Comparison of ENCODE assay signal across 8 mouse cellular contexts in the genomic region with DNA sequence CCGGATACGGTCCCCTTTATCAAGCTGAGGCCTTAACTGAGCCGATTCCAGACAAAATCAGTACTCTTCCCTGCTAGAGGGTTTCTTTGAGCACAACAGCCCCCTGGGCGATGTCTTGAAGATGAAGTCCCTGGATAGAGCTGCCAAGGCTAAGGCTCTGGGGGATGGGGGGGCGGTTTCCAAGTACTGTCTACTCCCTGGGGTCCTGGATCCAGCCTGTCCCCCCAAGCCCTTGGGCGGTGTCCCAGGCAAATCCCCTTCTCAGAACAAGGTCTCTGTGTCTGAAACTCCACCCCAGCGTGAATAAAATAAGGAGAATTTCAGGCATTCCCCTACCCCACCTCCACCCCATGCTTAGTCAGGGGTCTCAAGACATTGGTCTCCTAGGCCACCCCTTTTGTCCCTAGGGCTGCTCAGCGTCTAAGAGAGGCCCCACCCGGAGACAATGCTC. TPM values are rescaled to one million over a fixed set of nuclear protein-coding genes. Genes with fewer than 3 reads are reported as not detected.
DNase-seq lines count a peak whose midpoint lies in the region; ATAC-seq and TF ChIP-seq lines count a peak whose summit lies in the region.

No protein-coding gene starts in this region.

- no peak for ATAC-seq in cerebellum, adult (ENCODE audit: insufficient number of reproducible peaks, low FRiP score, low TSS enrichment)
- ATAC-seq in forebrain, embryonic 16.5 days, result 0 out of 2 replicates have a peak, but pooled peaks have one; percentile 4
- no peak for ATAC-seq in limb, embryonic 15.5 days (ENCODE audit: insufficient number of reproducible peaks, low FRiP score, low TSS enrichment, low read depth)
- no peak for ATAC-seq in stomach, embryonic 15.5 days (ENCODE audit: insufficient read depth, low FRiP score, low read depth)

- peak overlapping the region; percentile 92 for H3K9ac ChIP-seq in forebrain, embryonic 16.5 days (replicated peaks; ENCODE audit: low read depth, low read length)
- H3K9ac ChIP-seq in limb, embryonic 15.5 days, result peak overlapping the region; percentile 95
- H3K9ac ChIP-seq in stomach, embryonic 15.5 days, result peak overlapping the region; percentile 85

- no peak overlapping the region for H3K27ac ChIP-seq in thymus, adult 2 months (ENCODE audit: control insufficient read depth, insufficient read depth, low read length)
- peak overlapping the region; percentile 94 for H3K27ac ChIP-seq in forebrain, embryonic 16.5 days (ENCODE audit: low read length)
- peak overlapping the region; percentile 97 for H3K27ac ChIP-seq in limb, embryonic 15.5 days
- peak overlapping the region; percentile 81 for H3K27ac ChIP-seq in stomach, embryonic 15.5 days

- H3K36me3 ChIP-seq in thymus, adult 2 months (ENCODE audit: control insufficient read depth, insufficient read depth, low read length), result no peaks in the 10 kb centered on the region
- H3K36me3 ChIP-seq in forebrain, embryonic 16.5 days (ENCODE audit: control insufficient read depth, insufficient read depth), result peaks cover 10% of the 10 kb centered on the region
- H3K36me3 ChIP-seq in limb, embryonic 15.5 days, result peaks cover 36% of the 10 kb centered on the region
- H3K36me3 ChIP-seq in stomach, embryonic 15.5 days, result peaks cover 18% of the 10 kb centered on the region

- peaks cover 17% of the 10 kb centered on the region for H3K4me1 ChIP-seq in thymus, adult 2 months (replicated peaks; ENCODE audit: control insufficient read depth, insufficient read depth, low read length)
- H3K4me1 ChIP-seq in forebrain, embryonic 16.5 days (replicated peaks; ENCODE audit: control insufficient read depth, insufficient read depth, low read length), result peaks cover 40% of the 10 kb centered on the region
- H3K4me1 ChIP-seq in limb, embryonic 15.5 days, result peaks cover 29% of the 10 kb centered on the region
- H3K4me1 ChIP-seq in stomach, embryonic 15.5 days, result peaks cover 25% of the 10 kb centered on the region

- H3K4me3 ChIP-seq in thymus, adult 2 months (ENCODE audit: control insufficient read depth, insufficient read depth, low read length), result peak overlapping the region; percentile 65
- peak overlapping the region; percentile 60 for H3K4me3 ChIP-seq in forebrain, embryonic 16.5 days (replicated peaks; ENCODE audit: low read length)
- H3K4me3 ChIP-seq in limb, embryonic 15.5 days, result peak overlapping the region; percentile 83
- H3K4me3 ChIP-seq in stomach, embryonic 15.5 days (replicated peaks), result peak overlapping the region; percentile 74

- H3K27me3 ChIP-seq in thymus, adult 2 months (ENCODE audit: control insufficient read depth, insufficient read depth, low read length), result no peaks in the 10 kb centered on the region
- H3K27me3 ChIP-seq in forebrain, embryonic 16.5 days (replicated peaks; ENCODE audit: control insufficient read depth, insufficient read depth, low read length), result no peaks in the 10 kb centered on the region
- H3K27me3 ChIP-seq in limb, embryonic 15.5 days, result no peaks in the 10 kb centered on the region
- H3K27me3 ChIP-seq in stomach, embryonic 15.5 days (replicated peaks), result no peaks in the 10 kb centered on the region

- no peaks in the 10 kb centered on the region for H3K9me3 ChIP-seq in forebrain, embryonic 16.5 days (ENCODE audit: control insufficient read depth, low read length)
- H3K9me3 ChIP-seq in limb, embryonic 15.5 days, result no peaks in the 10 kb centered on the region
- no peaks in the 10 kb centered on the region for H3K9me3 ChIP-seq in stomach, embryonic 15.5 days

- peak; percentile 54 for DNase-seq in cerebellum, adult 11 months
- DNase-seq in thymus, adult 2 months, result no peak
- no peak for DNase-seq in thymus, adult 18-20 months
- no peak for DNase-seq in gastrocnemius, adult 18-20 months (ENCODE audit: low spot score)

- H3K4me2 ChIP-seq in forebrain, embryonic 16.5 days (ENCODE audit: low read length), result peak overlapping the region; percentile 84
- peak overlapping the region; percentile 80 for H3K4me2 ChIP-seq in limb, embryonic 15.5 days
- H3K4me2 ChIP-seq in stomach, embryonic 15.5 days, result peak overlapping the region; percentile 84

- TF ChIP-seq POLR2A in thymus, adult 2 months (IDR thresholded peaks at IDR 0.05; ENCODE audit: control insufficient read depth, extremely low read depth, insufficient read depth, low read length, poor library complexity), result no peak

- 35% methylated on average over 9 of the region's 9 CpGs for WGBS in thymus, adult 2 months
- 1% methylated on average over 9 of the region's 9 CpGs for WGBS in forebrain, embryonic 16.5 days
- WGBS in limb, embryonic 15.5 days, result 1% methylated on average over 9 of the region's 9 CpGs
- WGBS in stomach, embryonic 15.5 days, result 6% methylated on average over 9 of the region's 9 CpGs

- TF ChIP-seq CTCF in thymus, adult 2 months (IDR thresholded peaks at IDR 0.05; ENCODE audit: borderline replicate concordance, control insufficient read depth, extremely low read depth, insufficient read depth, low read length, poor library complexity), result no peak

RNA-seq across cellular contexts. Expression of a gene that starts 1.1 kb away (rescaled TPM):
- 10.3 and 10.7 TPM in 2 replicates for polyA plus RNA-seq in thymus, adult 2 months (2012; rRNA removed)
- 42.2 and 43.3 TPM in 2 replicates for polyA plus RNA-seq in forebrain, embryonic 16.5 days (2015; fragmentation: Nextera tagmentation; extraction: Ambion mirVana)
- 38.9 and 41.7 TPM in 2 replicates for polyA plus RNA-seq in limb, embryonic 15.5 days (2015; fragmentation: Nextera tagmentation; extraction: Ambion mirVana)
- 22.7 and 23.4 TPM in 2 replicates for polyA plus RNA-seq in stomach, embryonic 15.5 days (2015; fragmentation: Nextera tagmentation; extraction: Ambion mirVana)
- total RNA-seq in gastrocnemius, adult 18-20 months (2021), result 1 to 10 TPM; 2.2 to 2.8 TPM

RNA-seq across cellular contexts. Expression of a gene that starts 26.5 kb away (rescaled TPM):
- polyA plus RNA-seq in thymus, adult 2 months (2012; rRNA removed), result 53.1 and 57.8 TPM in 2 replicates
- 26.3 and 27.2 TPM in 2 replicates for polyA plus RNA-seq in forebrain, embryonic 16.5 days (2015; fragmentation: Nextera tagmentation; extraction: Ambion mirVana)
- 21.0 and 22.3 TPM in 2 replicates for polyA plus RNA-seq in limb, embryonic 15.5 days (2015; fragmentation: Nextera tagmentation; extraction: Ambion mirVana)
- polyA plus RNA-seq in stomach, embryonic 15.5 days (2015; fragmentation: Nextera tagmentation; extraction: Ambion mirVana), result 21.2 and 26.2 TPM in 2 replicates
- 1 to 10 TPM; 2.6 to 2.9 TPM for total RNA-seq in gastrocnemius, adult 18-20 months (2021)

RNA-seq across cellular contexts. Expression of a gene that starts 30.8 kb away (rescaled TPM):
- polyA plus RNA-seq in thymus, adult 2 months (2012; rRNA removed), result 12.2 and 12.4 TPM in 2 replicates
- polyA plus RNA-seq in forebrain, embryonic 16.5 days (2015; fragmentation: Nextera tagmentation; extraction: Ambion mirVana), result 6.2 and 6.4 TPM in 2 replicates
- 11.6 and 12.1 TPM in 2 replicates for polyA plus RNA-seq in limb, embryonic 15.5 days (2015; fragmentation: Nextera tagmentation; extraction: Ambion mirVana)
- 8.8 and 9.4 TPM in 2 replicates for polyA plus RNA-seq in stomach, embryonic 15.5 days (2015; fragmentation: Nextera tagmentation; extraction: Ambion mirVana)
- total RNA-seq in gastrocnemius, adult 18-20 months (2021), result 1 to 10 TPM; 3.8 to 4.2 TPM
